Mouse (Mus musculus) mouse trophoblast stem cell (cell line): ENCODE results near the gene Baz2b.

Experiments
- in situ Hi-C, 2 experiments: fragments of 300-500 bp; cut with MseI, MboI; formaldehyde crosslinking; loops; 2 replicates in 1 of 2; 3 replicates in 1 of 2; pipeline ENCODE4 v1.15.1; 2025

Baz2b gene

DNA sequence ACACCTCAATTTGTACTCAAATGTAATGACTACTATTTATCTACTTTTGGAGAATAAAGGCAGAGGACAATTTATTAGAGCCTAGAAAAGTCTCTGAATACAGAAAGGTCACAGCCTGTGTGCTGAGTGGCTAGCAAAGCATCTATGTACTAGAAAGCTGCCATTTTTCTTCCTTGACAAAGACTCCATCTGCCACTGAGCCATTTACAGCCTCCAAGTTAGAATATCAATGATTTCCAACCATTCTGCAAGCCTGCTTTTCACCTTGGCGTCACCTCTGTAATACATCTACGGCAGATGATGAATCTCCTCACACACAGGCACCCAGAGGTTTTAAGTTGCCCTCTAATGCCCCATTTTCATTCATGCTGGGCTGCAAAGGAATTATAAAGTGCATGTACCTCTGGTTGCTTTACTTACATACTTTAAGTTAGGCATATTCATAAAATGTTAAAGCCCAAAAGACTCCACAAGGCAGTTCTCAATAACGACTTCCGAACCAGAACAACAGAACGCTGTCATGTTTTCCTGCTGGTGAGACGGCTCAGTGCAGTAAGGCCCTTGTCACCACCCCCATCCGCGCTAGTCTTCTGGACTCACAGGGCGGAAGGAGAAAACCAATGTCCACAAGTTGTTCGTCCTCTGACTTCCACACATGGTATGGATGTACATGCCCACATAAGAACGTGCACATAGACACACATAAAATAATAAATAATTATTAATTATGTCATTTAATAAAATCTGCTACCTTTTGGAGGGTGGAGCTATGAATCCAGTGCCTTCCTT lies 156.2 kb downstream of the Baz2b start:
- in situ Hi-C loops = no loop called here

DNA sequence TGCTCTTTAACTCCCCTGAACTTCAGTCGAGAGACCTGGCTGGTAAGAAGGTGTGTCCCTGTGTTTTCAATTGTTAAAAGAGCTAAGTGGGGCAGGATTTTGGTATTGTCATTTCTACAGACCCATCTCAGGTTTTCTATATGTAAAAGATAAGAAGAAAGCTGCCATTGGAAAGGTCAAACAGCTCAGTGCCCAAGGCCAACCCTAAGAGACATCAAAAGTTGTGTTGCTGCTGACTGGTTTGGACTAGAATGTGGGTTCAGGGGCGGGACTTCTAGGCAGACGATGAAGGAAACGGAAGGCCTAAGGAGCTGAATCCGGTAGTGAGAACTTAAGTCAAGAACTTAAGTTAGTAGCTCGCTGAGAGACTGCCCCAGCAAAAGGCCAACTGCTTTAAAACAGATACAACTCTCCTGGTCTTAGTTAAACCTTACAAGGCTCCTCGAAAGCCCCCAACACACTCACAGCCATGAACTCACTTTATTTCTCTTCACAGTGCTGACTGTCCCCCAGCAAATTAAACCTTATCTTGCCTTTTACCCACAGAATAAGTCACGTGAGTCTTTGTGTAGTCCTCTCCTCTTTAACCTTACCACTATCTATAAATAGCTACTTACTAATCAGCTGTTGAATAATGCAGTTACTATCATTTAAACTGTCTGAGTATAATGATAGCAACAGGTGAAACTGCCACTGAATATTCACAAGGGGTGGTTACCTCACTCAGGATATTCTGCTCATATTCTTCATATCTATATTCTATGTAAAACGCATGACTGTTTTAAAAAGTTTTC lies 158.8 kb downstream of the Baz2b start:
- in situ Hi-C loops = no loop called here

DNA sequence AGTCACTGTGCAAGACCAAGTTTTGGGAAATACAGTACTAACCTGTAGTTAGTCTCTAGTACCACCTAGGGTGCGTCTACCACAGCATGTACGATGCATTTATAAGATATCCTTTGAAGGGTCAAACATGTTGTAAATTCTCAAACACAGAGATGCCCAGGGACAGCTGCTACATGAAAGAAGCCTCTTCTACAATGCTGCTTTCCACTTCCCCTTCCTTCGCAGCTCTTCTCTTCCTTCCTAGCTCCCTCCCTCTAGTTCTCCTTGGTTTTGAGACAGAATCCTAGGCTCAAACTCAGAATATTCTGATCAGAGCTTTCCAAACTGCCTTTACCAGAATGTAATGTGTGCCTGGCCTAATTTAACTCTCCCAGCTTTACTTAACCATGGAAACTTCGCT lies 159.8 kb downstream of the Baz2b start:
- in situ Hi-C loops = loop anchor here in 1 of 2 experiments (5.0 kb wide), 1 partner anchor 152 kb away; no protein-coding TSS in a partner anchor

DNA sequence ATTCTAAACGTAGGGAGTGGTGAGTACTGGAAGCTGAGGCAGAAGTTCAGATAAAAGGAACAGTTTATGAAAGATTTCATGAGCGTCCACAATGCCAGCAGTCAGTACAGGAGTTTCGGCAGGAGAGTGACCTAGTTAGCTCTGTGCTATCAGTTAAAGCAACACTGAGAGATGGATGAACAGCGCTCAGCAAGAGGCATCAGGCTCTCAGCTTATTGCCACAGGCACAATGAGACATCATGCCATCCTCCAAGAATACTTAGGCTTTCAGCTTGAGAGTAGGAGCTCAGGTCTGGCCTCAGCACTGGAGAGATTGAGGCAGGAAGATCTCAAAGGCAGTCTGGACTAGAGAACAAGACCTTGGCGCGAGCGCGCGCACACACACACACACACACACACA lies 160.3 kb downstream of the Baz2b start:
- in situ Hi-C loops = loop anchor here in 1 of 2 experiments (5.0 kb wide), 1 partner anchor 153 kb away; no protein-coding TSS in a partner anchor

DNA sequence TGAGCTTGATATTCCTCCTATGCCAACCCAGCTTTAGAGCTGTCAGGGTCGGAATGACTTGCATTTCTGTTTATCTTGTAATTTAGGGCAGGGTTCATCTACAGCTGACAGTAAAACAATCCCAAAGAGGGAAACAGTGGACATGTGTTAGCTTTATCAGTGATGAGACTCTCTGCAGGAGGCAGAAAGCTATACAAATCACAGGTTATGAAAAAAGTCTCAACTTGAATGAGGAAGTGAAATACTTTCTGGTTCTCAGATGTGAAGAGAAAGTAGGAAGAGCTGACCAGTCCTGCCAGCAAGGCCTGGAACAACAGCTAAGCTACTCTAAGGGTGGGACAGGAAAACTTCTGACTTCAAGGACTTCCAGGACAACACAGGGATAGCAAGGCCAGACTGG lies 163.6 kb downstream of the Baz2b start:
- in situ Hi-C loops = loop anchor here in 1 of 2 experiments (5.0 kb wide), 1 partner anchor 156 kb away; no protein-coding TSS in a partner anchor

DNA sequence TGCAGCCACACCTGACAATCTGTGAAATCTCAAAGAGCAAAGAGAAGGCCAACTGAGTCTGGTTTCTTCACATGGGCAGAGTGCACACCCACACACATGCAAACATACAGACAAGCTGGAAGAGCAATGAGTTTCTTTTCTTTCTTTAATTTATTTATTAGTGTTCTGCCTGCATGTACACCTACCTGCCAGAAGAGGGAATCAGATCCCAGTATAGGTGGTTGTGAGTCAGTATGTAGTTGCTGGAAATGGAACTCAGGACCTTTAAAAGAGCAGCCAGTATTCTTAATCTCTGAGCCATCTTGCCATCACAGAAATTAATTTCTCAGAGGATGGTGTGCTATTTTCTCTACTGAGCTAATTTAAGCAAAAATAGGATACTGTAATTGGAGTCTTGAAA lies 164.7 kb downstream of the Baz2b start:
- in situ Hi-C loops = loop anchor here in 1 of 2 experiments (5.0 kb wide), 1 partner anchor 157 kb away; no protein-coding TSS in a partner anchor

DNA sequence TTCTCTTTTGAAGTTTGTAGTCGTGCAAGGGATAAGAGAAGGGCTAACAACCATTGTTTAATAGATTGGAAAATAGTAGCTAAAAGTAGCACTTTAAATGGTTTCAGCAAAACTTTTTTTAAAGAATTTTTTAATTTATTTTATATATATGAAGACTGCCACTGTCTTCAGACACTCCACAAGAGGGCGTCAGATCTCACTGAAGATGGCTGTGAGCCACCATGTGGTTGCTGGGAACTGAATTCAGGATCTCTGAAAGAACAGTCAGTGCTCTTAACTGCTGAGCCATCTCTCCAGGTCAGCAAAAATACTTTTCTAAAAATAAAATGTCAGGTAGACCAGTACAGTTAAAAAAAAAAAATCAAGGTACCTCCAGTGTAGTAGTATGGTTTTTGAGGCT lies 165.1 kb downstream of the Baz2b start:
- in situ Hi-C loops = no loop called here

DNA sequence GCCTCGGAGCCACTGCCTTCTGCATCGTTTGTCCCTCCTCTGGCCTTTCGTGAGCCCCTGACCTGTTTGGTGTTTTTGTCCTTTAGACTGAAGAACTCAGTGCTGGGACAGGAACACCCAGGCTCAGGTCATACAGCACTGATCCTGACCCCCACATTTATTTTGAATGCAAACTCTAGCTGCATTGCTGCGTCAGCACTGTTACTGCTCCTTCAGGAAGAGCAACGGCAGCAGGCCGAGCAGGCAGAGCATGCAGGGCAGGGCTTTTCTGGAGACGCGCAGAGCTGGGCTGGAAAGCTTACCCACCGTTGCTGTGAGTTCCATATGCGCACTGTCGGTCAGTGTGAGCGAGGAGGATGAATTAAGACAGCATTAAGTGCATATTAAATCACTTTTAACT lies 166.9 kb downstream of the Baz2b start:
- in situ Hi-C loops = no loop called here

DNA sequence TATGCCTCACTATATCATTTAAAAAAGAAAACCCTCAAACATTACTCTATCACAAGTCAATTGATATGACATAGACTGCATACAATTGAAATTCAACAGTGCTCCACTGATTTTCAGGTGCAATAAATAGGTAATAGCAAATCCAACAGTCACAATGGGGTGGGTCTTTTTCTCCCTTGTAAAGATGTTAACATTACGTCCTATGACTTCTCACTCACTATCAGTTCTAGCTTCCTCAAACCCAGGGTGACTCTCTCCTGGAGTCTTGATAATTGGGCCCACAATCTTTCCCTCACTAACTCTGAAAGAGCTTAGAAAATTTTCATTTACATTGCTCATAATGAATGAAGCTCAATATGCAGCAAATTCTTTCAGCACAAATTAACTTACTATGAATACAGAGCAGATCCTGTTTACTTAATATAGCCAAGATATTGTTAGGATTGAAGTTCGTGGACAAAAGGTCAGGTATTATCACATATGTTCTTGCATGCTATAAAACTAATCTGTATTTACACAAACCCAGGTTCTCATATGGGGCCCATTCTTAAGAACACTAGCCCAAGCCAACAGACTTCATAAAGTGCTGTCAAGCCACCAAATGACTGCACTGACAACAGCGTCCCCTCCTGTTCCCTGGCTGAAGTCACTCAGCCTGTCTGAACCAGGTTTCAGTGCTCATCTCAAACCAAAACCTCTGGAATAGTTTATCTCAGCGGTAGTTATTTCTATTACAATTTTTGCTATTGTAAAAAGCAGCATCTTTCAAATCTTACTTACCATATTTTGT lies 168.0 kb downstream of the Baz2b start:
- in situ Hi-C loops = no loop called here

DNA sequence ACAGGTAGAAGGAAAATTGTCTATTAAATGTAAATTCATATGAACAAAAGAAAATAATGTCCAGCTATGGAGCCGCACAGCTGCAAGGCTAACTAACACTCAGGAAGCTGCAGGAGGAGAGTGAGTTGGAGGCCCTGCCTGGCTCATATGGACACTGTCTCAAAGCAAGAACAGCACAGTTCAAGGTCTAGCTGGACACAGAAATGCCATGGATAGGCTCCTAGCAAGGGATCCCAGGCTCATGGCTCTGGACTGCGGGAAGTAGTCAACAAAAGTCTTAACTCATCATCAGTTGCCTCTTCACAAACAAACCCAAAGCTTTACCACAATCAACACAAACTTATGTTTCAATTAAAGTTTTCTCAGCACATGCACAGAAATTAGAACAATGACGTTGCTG lies 169.5 kb downstream of the Baz2b start:
- in situ Hi-C loops = no loop called here

DNA sequence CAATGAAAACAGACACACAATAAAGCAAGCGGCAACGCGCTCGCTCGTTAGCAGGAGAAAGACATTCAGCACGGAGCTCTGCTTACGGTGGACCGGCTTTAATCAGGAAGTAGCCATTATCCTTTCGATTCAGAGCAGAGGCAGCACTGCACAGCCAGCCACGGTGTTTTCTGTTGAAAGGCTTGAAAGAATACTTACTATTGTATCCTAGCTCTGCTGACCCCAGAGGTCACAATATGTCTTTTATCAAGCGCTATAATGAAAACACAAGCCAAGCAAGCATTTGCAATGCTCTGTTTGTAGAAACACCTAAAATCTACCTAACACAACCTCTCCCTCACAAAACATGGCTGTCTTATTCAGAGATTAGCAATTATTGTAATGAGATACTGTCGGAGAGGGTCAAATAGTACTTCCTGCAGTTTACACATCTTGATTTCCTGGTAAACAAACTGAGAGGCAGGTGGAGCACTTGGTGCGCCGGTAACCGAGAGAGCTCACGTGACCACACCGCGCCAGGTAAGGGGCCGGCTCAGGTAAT lies 172.6 kb downstream of the Baz2b start:
- in situ Hi-C loops = no loop called here

DNA sequence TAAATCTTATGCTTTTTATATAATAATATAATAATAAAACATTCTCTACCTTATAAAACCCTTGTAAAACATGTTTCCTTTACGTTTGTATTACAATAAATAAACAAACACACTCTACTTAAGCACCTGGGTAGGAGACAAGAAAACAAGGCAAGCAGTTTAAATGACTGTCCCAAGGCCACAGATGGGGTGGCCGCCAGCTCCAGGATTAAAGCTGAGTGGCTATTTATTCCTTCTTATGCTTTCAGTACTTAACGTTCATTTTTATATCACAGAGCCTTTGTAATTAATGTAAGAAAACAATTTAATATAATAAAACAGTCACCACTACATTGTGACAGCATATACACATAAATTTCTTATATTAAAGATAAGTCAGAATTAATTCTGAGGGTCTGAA lies 173.3 kb downstream of the Baz2b start:
- in situ Hi-C loops = no loop called here

DNA sequence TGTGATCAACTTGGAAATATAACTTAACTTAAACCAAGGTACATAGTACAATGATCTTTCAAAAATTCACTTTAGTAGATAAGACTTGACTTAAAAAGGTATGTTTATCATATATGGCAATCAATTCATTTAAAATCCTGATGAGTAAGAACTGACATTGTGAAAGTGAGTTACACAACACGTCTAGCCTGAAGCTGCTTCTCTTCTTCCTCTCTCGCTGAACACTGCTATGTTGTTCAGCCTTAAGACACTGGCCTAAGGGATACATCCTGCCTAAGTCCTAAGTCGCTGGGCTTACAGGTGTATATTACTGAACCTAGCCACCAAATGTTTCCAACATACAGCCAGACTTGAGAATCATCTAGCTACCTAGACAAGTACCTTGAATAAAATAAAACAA lies 178.6 kb downstream of the Baz2b start:
- in situ Hi-C loops = no loop called here

DNA sequence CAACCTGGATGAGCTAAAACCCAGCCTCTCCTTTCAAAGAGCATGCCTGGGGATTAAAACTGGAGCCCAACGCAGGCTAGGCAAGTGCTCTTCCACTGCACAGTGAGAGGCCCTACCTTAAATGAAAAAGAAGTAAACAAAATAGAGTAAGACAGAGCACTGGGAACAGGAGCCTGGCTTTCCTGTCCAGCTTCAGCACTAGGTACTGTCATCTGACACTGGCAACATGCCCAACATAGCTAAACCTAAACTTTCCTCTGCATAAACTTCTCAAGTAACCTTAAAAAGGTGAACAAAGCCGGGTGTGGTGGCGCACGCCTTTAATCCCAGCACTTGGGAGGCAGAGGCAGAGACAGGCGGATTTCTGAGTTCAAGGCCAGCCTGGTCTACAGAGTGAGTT lies 180.6 kb downstream of the Baz2b start:
- in situ Hi-C loops = no loop called here

DNA sequence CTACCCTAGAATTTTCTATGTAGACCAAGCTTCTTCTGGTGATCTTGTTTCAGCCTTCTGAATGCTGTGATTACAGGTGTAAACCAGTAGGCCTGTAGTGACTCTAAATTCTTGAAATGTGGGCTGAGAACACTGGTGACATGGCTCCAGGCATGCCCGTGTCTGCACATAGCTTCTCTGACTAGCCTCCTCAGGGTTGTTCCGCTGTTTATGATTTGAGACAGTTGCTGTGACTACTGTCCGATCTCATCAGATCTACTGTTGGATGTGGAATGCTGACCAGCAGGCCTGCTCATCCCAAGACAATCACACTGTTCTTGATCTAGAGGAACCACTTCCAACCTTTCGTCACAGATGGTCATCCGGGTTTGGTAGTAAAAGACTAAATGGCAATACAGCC lies 182.5 kb downstream of the Baz2b start:
- in situ Hi-C loops = no loop called here

DNA sequence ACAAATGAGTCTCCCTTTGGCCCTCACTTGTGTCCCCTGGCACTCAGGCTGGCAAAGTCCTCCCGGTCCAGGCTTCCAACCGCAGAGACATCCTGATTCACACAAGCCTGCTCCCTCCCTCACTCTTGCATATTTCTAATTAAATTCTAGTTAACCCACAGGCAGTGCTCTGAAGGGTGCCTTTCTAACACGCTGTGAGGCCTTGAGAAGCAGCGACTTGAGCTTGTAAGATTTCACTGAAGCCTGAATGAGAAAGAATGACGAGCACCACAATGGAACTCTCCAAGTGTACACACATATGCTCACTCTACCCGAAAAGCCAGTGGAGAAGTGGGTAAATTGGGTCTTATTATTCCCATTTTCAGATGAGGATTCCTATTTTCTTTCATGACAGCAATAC lies 183.1 kb downstream of the Baz2b start:
- in situ Hi-C loops = no loop called here

DNA sequence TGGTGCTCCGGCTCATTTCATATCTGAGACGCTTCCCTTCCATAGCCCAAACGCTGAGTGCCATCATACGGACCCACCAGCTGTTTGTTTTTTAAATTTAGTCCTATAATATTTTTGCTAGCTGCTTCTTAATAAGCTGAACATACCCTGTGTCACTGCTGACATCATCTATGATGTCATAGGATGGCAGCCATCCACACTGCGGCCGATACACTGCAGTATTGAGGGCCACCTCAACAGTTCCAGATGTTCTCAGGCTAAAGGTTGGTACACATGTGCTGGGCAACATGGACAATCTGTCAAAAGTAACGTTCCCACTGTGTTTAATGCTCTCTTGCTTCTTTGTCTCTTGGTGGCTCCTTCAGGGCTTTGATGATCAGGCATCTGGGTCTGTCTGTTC lies 185.9 kb downstream of the Baz2b start:
- in situ Hi-C loops = no loop called here

DNA sequence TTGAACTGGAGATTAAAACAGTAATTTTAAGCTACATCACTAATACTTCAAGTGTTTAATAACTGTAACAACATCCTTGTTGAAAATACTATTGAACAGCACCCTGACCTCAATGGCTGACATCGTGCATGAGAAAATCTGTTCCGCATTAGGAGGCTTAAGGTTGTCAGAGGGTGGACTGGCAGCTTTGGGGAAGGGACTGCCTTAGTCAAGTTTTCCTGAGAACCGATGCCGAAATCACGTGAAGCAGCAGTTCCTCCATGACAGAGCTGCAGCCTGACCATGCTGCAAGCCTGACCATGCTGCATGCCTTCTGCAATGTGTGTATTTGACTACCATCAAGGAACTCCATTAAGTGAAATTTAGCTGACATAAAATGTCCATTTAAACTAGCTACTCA lies 188.1 kb downstream of the Baz2b start:
- in situ Hi-C loops = no loop called here

DNA sequence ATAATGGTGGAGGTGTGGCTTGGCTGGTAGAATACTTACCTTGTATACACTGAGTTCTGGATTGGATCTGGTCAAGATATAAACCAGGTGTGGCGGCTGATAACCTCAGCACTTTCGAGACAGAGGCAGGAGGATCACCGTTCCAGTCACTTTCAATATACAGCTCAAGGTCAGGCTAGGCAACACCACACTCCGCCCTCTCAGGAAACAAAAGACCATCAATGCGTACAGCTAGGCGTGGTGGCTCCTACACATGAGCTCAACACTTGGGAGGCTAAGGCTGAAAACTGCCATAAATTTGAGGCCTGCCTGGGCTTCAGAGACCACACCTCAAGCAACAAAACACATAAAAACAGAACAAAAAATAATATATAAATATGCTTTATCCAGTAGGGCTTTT lies 188.5 kb downstream of the Baz2b start:
- in situ Hi-C loops = no loop called here

DNA sequence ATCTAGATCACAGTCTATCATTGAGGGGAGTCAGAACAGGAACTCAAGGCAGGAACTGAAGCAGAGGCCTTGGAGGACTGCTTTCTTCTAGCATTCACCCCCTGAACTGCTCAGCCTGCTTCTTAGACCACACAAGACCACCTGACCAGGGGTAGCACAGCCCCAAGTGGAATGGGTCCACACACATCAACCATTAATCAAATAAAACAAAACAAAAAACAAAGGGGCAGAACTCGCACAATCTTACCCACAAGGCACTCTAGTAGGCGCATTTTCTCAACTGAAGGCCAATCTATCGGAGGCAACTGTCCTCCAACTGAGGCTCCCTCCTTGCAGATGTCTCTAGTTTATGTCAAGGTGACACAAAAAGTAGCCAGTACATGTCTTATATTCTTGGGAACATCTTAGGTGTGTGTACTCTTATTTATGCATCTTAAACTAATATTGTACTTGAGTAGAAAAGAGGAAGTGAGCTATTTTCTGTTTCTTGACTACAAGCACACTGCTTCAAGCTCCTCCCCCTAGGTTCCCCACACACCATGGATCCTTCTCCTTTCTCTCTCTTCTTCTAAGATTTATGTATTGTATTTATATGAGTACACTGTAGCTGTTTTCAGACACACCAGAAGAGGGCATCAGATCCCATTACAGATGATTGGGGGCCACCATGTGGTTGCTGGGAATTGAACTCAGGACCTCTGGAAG lies 189.9 kb downstream of the Baz2b start:
- in situ Hi-C loops = no loop called here

DNA sequence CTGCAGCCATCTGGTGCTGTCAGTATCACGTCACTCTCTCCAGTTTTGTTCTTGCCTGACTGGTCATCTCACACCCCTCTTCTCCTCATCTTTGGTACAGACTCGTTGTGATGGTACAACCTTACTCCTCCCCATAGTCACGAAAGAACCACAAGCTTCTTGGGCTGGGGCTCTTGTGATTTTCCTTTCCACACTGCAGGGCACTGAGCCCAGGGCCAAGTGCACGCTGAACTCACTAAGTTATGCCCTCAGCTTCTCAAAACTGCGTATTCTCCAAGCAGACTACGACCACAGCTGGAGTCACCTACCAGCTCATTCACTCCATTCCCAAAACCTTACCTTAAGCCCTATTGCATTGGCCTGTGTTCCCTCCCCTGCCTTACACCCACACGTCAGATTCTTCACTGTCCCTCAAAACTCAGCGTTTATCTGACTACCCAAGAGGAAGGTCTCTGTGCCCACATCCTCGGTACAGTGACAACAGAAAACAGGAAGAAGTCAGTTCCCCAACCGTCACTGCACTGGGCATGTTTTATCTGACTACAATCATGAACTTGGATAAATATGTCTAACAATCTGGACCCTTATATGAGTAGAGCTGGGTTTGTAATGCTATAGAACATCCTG lies 190.7 kb downstream of the Baz2b start:
- in situ Hi-C loops = no loop called here
